9 mouse cellular contexts compared by ENCODE assay signal in the genomic region with DNA sequence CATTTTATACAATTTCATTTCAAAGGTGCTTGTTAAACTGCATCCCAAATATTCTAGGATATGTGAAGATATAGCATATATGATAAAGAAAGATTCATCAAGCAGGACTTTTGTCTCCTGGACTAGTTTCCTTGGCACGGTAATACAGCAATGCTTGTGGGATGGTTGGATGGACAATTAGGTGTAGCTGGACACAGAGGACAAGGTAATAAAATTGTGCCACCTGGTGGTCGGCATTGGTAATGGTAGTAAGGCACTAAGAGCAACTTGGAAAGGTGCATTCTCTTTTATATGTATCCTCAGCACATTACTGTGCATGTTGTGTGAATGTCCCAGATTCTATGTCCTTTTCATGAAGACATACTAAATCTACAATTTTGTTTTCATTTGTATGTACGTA. TPM values are rescaled to one million over a fixed set of nuclear protein-coding genes. Genes with fewer than 3 reads are reported as not detected.
DNase-seq lines count a peak whose midpoint lies in the region; ATAC-seq and TF ChIP-seq lines count a peak whose summit lies in the region.
"Had no signal": no experiment of that assay in that cellular context is flagged by ENCODE, and none has a peak within 500 bp of the region (broad histone marks: within the 10 kb centered on the region; RNA-seq: fewer than 3 reads in every experiment).

No protein-coding gene starts in this region.

- no peak overlapping the region for H3K4me3 ChIP-seq in MEL (ENCODE audit: control insufficient read depth in 1 of 2, insufficient read depth in 1 of 2, low read depth in 2 of 2, low read length in 2 of 2)
- no peak overlapping the region for H3K4me3 ChIP-seq in forebrain, embryonic 10.5 days
- H3K4me3 ChIP-seq in hindbrain, embryonic 16.5 days (ENCODE audit: low read length): no peak overlapping the region
- H3K4me3 ChIP-seq: hindbrain, embryonic 15.5 days had no signal

- TF ChIP-seq CTCF in MEL (IDR thresholded peaks at IDR 0.05 in 2 of 3, conservative IDR thresholded peaks at IDR 0.05 in 1 of 3; ENCODE audit: control insufficient read depth in 1 of 3, insufficient read depth in 1 of 3, low read depth in 2 of 3, low read length in 3 of 3, poor library complexity in 1 of 3, severe bottlenecking in 1 of 3): peak in 2 of 3 experiments; percentile 30 to 45; a peak in 4 of 6 replicates

- no peaks in the 10 kb centered on the region for H3K9me3 ChIP-seq in MEL (replicated peaks; ENCODE audit: insufficient read depth, low read length)
- H3K9me3 ChIP-seq in forebrain, embryonic 10.5 days: no peaks in the 10 kb centered on the region
- no peaks in the 10 kb centered on the region for H3K9me3 ChIP-seq in hindbrain, embryonic 16.5 days (ENCODE audit: control insufficient read depth, low read length)
- H3K9me3 ChIP-seq: hindbrain, embryonic 15.5 days had no signal

- DNase-seq in MEL (ENCODE audit: low read depth, low spot score): peak; percentile 9
- DNase-seq in brain, adult 2 months (ENCODE audit: low read depth, low spot score): peak; percentile 83
- peak; percentile 58 for DNase-seq in forebrain, embryonic 10.5 days (ENCODE audit: extremely low spot score, low spot score)
- peak; percentile 40 to 56 for DNase-seq in layer of hippocampus, postnatal 36 days
- DNase-seq in right cerebral cortex, adult 2 months (ENCODE audit: low spot score in 2 of 2): peak; percentile 82 to 88

- H3K9ac ChIP-seq in MEL (ENCODE audit: control insufficient read depth, low read depth, low read length, poor library complexity, severe bottlenecking): no peak overlapping the region
- no peak overlapping the region for H3K9ac ChIP-seq in hindbrain, embryonic 16.5 days (ENCODE audit: low read depth, low read length)
- H3K9ac ChIP-seq: hindbrain, embryonic 15.5 days had no signal

- peak; percentile 79 for ATAC-seq in hindbrain, embryonic 16.5 days
- peak; percentile 72 for ATAC-seq in megakaryocyte progenitor cell, adult 5-6 weeks (replicated peaks; ENCODE audit: poor library complexity)
- ATAC-seq in activated CD4-positive, CD25-positive, alpha-beta regulatory T cell, adult 4 months: no peak

- no peaks in the 10 kb centered on the region for H3K36me3 ChIP-seq in MEL (ENCODE audit: control insufficient read depth in 1 of 2, insufficient read depth in 2 of 2, low read length in 2 of 2)
- H3K36me3 ChIP-seq in forebrain, embryonic 10.5 days (replicated peaks): peaks cover 31% of the 10 kb centered on the region
- H3K36me3 ChIP-seq in hindbrain, embryonic 16.5 days (ENCODE audit: control insufficient read depth, insufficient read depth, low read length): no peaks in the 10 kb centered on the region
- H3K36me3 ChIP-seq: hindbrain, embryonic 15.5 days had no signal

- H3K27ac ChIP-seq in MEL (ENCODE audit: control insufficient read depth, low read depth, low read length): no peak overlapping the region
- H3K27ac ChIP-seq in forebrain, embryonic 10.5 days: no peak overlapping the region
- H3K27ac ChIP-seq in hindbrain, embryonic 16.5 days (ENCODE audit: low read depth, low read length): no peak overlapping the region
- H3K27ac ChIP-seq: hindbrain, embryonic 15.5 days had no signal

- H3K4me1 ChIP-seq in MEL (ENCODE audit: control insufficient read depth in 1 of 2, insufficient read depth in 2 of 2, low read length in 2 of 2): no peaks in the 10 kb centered on the region
- H3K4me1 ChIP-seq in forebrain, embryonic 10.5 days: no peaks in the 10 kb centered on the region
- no peaks in the 10 kb centered on the region for H3K4me1 ChIP-seq in hindbrain, embryonic 16.5 days (ENCODE audit: control insufficient read depth, insufficient read depth, low read depth, low read length)
- H3K4me1 ChIP-seq: hindbrain, embryonic 15.5 days had no signal

- H3K27me3 ChIP-seq in MEL (ENCODE audit: control insufficient read depth in 1 of 2, insufficient read depth in 2 of 2, low read length in 2 of 2): no peaks in the 10 kb centered on the region; a peak in 1 of 4 replicates
- H3K27me3 ChIP-seq in forebrain, embryonic 10.5 days (ENCODE audit: poor library complexity, severe bottlenecking): peaks cover 9% of the 10 kb centered on the region; the same call in 1 of the 2 replicates
- H3K27me3 ChIP-seq in hindbrain, embryonic 16.5 days (replicated peaks; ENCODE audit: control insufficient read depth, insufficient read depth, low read length): no peaks in the 10 kb centered on the region
- H3K27me3 ChIP-seq: hindbrain, embryonic 15.5 days had no signal

- no peak overlapping the region for H3K4me2 ChIP-seq in hindbrain, embryonic 16.5 days (ENCODE audit: low read length)
- H3K4me2 ChIP-seq: hindbrain, embryonic 15.5 days had no signal

- H3K79me2 ChIP-seq in MEL (ENCODE audit: control insufficient read depth, insufficient read depth, low read length, poor library complexity): no peaks in the 10 kb centered on the region

- TF ChIP-seq EP300 in MEL (IDR thresholded peaks at IDR 0.05; ENCODE audit: low read depth in 1 of 2, low read length in 2 of 2): no peak

- 46% methylated on average over 3 of the region's 3 CpGs for WGBS in forebrain, embryonic 10.5 days
- 32% methylated on average over 3 of the region's 3 CpGs for WGBS in hindbrain, embryonic 16.5 days

- peak; percentile 38 for TF ChIP-seq RAD21 in MEL (IDR thresholded peaks at IDR 0.05; ENCODE audit: low read depth, low read length)

- TF ChIP-seq POLR2A in MEL (IDR thresholded peaks at IDR 0.05; ENCODE audit: control insufficient read depth in 1 of 2, insufficient read depth in 1 of 2, low read depth in 1 of 2, low read length in 2 of 2, poor library complexity in 1 of 2): no peak

TF ChIP-seq in MEL, 35 proteins besides CTCF, POLR2A, EP300 and RAD21:
- TF ChIP-seq NRF1 (IDR thresholded peaks at IDR 0.05; ENCODE audit: insufficient read depth, low read depth, low read length, poor library complexity, severe bottlenecking): no peak
- no peak for TF ChIP-seq TAL1 (IDR thresholded peaks at IDR 0.05; ENCODE audit: low read length)
- TF ChIP-seq BHLHE40 (IDR thresholded peaks at IDR 0.05; ENCODE audit: borderline replicate concordance, low read depth, low read length): no peak
- no peak for TF ChIP-seq E2F4 (IDR thresholded peaks at IDR 0.05; ENCODE audit: borderline replicate concordance, low read depth, low read length)
- TF ChIP-seq MAFK (IDR thresholded peaks at IDR 0.05; ENCODE audit: borderline replicate concordance, low read depth, low read length): no peak
- no peak for TF ChIP-seq POLR2AphosphoS2 (IDR thresholded peaks at IDR 0.05; ENCODE audit: low read length)
- TF ChIP-seq JUND (IDR thresholded peaks at IDR 0.05; ENCODE audit: low read depth, low read length): no peak
- TF ChIP-seq ZC3H11A (IDR thresholded peaks at IDR 0.05; ENCODE audit: low read depth, low read length): 0 out of 2 replicates have a peak, but pooled peaks have one; percentile 3
- no peak for TF ChIP-seq USF2 (IDR thresholded peaks at IDR 0.05; ENCODE audit: borderline replicate concordance in 1 of 2, insufficient read depth in 1 of 2, low read depth in 1 of 2, low read length in 2 of 2)
- no peak for TF ChIP-seq MEF2A (IDR thresholded peaks at IDR 0.05; ENCODE audit: extremely low read depth, insufficient replicate concordance, low read depth, low read length, poor library complexity, severe bottlenecking)
- peak; percentile 54 for TF ChIP-seq SMC3 (IDR thresholded peaks at IDR 0.05; ENCODE audit: low read depth, low read length)

RNA-seq across cellular contexts. Expression of a gene that starts 47.9 kb away (rescaled TPM):
- total RNA-seq in MEL (2012; rRNA removed): not detected in 2 replicates
- polyA plus RNA-seq in MEL (2012; ENCODE audit: insufficient read depth in 1 of 2, insufficient read length in 2 of 2, low read depth in 1 of 2, low replicate concordance in 2 of 2, missing spikeins in 1 of 2): not detected
- not detected in 2 replicates for polyA plus RNA-seq in forebrain, embryonic 10.5 days (2016; fragmentation: Nextera tagmentation; extraction: Ambion mirVana)
- 0.04 TPM in 1 of 2 replicates, not detected in the other for polyA plus RNA-seq in hindbrain, embryonic 16.5 days (2015; fragmentation: Nextera tagmentation; extraction: Ambion mirVana)
- total RNA-seq in layer of hippocampus, postnatal 36 days (2021): not detected
- total RNA-seq in megakaryocyte progenitor cell, adult 5-6 weeks (2015): 0.69 and 1.3 TPM in 2 replicates
- 0.58 and 1.2 TPM in 2 replicates for total RNA-seq in megakaryocyte progenitor cell, adult 5-6 weeks (2017)
- not detected for polyA plus RNA-seq in activated CD4-positive, CD25-positive, alpha-beta regulatory T cell, adult 4 months (2017; shearing (Covaris generic))
- polyA plus RNA-seq: hindbrain, embryonic 15.5 days had no signal

Comparison
In these comparisons a context has a peak if more than half of its experiments do, and no peak if none do; other contexts are left out.
1. DNase-seq: peak in every context shown above with its lines; median percentile 85 in right cerebral cortex, adult 2 months; 83 in brain, adult 2 months; 58 in forebrain, embryonic 10.5 days; 48 in layer of hippocampus, postnatal 36 days; 9 in MEL.